Mouse (Mus musculus) heart, embryonic 13.5 days (tissue): Measurements from ENCODE around the gene Islr. TPM values are rescaled to one million over a fixed set of nuclear protein-coding genes. Genes with fewer than 3 reads are reported as not detected.

Experiments used
- microRNA-seq: library from miRNA; unstranded; fragments of <30 nt; microRNA quantifications from one replicate; pipeline ENCODE4, GENCODE M21; 2016
- polyA plus RNA-seq: library from polyadenylated mRNA; unstranded; fragments of >200 nt; fragmentation: Nextera tagmentation; extraction: Ambion mirVana; gene quantifications from 2 replicates; pipeline ENCODE4 v1.2.1, GENCODE M21; 2015

Islr gene
- polyA plus RNA-seq, 1 experiment from 2014 or later, result 23.3 TPM

Small RNAs within 50 kb of the gene (microRNA-seq; reads per million reads assigned to microRNA genes)
- gene Mir6385, result not detected

Other genes with a start within 250 kb of the Islr start
- 0.09 and 0.23 TPM in 2 replicates for gene Cyp11a1, start 197.9 kb downstream of the Islr start, polyA plus RNA-seq
- 0.78 and 1.8 TPM in 2 replicates for gene Stra6, start 140.5 kb downstream of the Islr start, polyA plus RNA-seq
- 0.05 and 0.07 TPM in 2 replicates for gene Ccdc33, start 85.5 kb downstream of the Islr start, polyA plus RNA-seq
- gene Islr2, start within 50 bp of the Islr start, polyA plus RNA-seq, result 0.05 and 0.17 TPM in 2 replicates
- gene Pml, start 45.5 kb upstream of the Islr start, polyA plus RNA-seq, result 11.9 and 12.9 TPM in 2 replicates
- gene Stoml1, start 48.9 kb upstream of the Islr start, polyA plus RNA-seq, result 25.0 and 25.6 TPM in 2 replicates
- gene Loxl1, start 108.9 kb upstream of the Islr start, polyA plus RNA-seq, result 51.5 TPM in 2 replicates
- not detected in 2 replicates for gene Tbc1d21, start 166.1 kb upstream of the Islr start, polyA plus RNA-seq